Mouse (Mus musculus): ENCODE measurements around the gene Dnajc5.
"Not testable (repeated sequence)": the region's sequence is repeated elsewhere in the genome, so short reads cannot be mapped to it uniquely, and the experiment has no call there.

Gene Dnajc5

DNA sequence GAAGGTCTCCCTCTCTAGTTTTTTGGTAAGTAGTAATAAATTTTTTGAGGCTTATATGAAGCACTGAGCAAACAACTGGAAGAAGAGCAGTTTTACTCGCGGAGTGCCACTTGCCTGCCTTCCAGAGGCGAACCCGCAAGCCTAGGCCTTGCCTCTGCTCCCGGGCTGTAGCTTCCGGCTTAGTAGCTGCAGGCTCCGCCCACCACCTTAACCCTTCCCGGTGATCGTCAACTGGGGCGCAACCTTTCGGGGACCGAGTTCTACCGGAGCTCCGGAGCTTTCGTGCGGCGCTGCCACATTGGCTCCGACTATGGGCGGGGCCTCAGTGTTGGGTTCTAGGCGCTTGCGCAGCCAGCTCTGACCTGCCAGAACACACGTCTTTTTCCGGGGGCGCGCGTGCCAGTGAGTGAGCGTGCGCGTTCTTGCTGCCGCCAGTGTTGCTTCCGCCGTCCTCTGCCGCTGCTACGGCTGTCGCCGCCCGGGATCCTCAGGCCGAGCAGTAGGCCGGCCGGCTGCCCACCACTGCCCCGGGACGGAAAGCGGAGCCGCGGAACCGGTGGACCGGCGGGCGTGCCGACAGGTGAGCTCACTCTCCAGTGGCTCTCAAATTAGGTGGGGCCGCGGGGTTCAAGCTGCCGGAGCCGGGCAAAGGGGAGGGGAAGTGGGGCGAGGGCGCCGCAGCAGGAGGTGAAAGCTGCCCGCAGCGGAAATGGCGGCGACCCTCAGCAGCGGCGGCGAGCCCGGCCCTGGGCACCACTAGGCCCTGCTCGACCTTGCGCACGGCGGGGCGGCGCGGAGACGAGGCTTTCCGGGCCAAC, at the start of gene Dnajc5:
TSS of gene Dnajc5 (plus strand) at position 368 of the 818 bp plus-strand sequence.
- DNase-seq = peak; percentile 99

DNA sequence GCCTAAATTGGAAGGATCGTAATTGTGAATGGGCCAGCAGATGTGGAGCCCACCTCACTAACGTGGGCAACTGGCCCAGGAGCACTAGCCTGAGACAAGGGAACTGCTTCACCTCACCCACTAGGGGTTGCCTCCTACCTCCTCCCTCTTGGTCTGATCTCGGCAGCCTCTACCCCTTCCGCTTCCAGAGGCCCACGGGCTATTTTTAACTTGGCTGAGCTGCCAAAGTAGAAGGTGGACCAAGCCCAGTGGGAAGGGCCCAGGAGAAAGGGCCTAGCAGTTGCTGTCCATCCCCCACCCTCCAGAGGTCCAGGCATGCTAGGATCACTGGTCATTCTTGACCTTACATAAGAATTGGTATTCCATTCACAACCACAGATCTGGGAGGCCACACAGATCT, 49.0 kb upstream of the Dnajc5 start:
- DNase-seq = peak; percentile 61 to 75

DNA sequence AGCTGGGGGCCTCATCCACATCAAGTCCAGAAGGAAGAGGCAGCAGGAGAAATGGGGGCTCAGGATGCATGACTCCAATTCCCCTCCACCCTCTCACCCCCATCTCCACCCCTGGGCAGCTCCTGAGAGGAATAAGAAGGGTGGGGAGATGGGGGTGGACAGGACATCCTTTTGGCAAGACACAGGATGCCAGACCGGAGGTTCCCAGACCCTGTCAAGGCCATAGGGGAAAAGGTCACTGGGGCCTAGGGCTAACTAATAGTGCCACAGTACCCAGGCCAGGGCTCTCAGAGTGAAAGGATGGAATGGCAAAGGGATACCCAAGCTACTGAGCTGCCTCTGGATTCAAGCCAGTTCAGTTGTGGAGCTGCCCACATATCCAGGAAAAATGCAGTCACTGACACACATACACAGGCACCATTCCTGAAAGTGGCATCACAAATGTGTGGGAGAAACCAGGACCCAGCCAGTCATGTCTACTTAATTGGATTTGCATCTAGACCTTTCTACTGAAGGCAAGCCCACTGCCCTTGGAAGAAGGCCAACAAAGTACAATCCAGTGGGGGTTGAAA, 47.9 kb upstream of the Dnajc5 start:
- DNase-seq = peak in 1 of 2 experiments; percentile 47

DNA sequence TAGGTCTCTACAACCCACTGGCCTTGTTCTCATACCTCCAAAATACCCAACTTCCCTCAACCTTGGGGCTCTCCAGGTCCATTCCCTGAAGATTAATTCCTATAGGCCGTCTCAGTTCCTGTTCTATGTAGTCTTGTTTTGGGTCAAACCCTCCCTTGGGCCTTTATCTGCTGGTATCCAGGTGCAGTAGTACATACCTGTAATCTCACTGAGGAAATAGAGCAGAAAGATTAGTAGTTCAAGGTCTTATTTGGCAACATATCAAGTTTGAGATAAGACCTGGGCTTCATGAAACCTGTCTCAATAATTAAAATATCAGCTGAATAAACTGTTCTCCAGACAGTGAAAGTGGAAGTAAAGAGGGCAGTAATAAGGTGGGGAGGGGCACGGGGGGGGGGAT, 37.2 kb upstream of the Dnajc5 start:
- DNase-seq = no peak

DNA sequence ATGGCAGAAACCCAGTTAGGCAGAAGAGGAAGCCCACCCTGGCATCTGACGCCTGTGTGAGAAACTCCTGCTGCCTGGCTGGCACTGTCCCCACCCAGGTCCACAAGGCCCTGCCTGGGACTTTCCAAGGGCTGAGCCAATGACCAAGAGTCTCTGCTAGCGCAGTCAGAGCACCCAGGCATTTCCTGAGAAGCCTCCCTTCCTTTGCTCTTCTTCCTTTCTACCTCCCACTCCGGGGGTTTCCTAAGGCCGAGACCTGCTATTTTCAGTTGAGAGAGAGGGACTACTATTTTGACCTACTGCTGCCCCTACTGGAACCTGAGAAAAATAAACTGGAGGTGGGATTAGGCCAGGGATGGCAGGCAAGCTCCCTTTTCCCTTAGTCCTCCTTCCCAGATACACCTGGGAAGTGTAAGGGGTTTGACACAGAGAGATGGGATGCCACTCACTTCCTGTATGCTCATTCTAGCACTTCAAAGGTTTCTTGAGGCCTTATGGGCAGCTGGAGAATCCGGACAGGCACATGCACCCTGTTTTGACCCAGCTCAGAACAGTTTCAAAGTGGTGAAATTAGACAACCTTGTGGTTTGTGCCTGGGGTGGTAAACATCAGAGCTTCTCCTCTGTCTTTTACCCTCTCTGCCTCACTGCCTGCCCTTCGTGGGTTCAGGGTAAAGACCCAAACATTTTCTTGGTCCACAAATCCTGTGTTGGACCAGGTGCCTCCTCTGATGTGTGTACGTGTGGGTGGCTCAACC, 36.5 kb upstream of the Dnajc5 start:
- peak; percentile 55 to 56 for DNase-seq

DNA sequence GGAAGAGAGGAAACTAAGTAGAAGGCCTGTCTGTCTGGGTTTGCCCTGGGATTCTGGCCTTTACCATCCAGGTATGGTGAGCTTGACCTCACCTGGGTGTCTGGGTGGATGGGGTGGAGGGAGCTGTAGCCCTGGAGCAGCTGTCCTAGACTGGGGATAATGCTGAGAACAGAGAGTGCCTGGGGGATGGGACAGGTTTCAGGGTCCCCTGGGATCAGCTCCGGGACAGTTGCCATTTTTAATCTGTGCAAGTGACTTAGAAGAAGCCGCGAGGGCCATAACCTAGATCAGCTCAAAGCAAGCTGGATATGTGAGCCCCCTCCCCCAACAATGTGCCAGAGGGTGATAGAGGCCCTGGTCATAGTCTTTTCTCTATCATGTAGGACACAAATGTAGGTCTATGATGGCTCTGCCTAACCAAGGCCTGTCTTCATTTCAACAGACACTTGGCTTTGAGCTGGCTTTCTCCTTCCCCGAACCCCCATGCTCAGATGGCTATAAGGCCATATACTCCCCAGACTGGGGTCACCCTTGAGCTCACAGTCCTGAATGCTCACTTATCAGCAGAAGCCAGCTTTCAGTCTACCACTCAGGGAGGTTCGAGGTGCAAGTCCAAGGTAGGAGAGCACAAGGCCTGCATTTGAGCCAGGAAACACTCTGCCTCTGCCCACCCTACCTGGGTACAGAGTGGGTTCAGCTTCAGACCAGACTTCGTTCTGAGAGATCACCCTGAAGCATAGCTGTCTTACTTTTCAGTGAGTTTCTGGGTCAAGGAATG, 35.6 kb upstream of the Dnajc5 start:
- DNase-seq = no peak

DNA sequence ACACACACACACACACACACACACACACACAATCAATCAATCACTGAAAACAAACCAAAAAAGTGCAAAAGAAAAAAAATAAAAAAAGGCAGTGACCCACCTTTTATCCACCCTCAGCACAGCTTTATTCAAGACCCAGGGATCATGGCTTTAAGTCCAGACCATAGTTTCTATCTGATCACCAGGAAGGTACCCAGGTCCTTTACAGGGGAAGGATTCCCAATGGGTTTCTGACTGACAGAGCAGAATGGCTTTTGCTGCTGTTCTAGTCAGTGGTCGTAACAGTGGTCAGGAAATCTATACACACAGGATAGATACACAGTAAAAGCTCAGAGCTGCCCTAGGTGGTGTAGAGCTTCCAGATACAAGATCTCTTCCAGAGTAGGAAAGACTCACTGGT, 34.5 kb upstream of the Dnajc5 start:
- no peak for DNase-seq

DNA sequence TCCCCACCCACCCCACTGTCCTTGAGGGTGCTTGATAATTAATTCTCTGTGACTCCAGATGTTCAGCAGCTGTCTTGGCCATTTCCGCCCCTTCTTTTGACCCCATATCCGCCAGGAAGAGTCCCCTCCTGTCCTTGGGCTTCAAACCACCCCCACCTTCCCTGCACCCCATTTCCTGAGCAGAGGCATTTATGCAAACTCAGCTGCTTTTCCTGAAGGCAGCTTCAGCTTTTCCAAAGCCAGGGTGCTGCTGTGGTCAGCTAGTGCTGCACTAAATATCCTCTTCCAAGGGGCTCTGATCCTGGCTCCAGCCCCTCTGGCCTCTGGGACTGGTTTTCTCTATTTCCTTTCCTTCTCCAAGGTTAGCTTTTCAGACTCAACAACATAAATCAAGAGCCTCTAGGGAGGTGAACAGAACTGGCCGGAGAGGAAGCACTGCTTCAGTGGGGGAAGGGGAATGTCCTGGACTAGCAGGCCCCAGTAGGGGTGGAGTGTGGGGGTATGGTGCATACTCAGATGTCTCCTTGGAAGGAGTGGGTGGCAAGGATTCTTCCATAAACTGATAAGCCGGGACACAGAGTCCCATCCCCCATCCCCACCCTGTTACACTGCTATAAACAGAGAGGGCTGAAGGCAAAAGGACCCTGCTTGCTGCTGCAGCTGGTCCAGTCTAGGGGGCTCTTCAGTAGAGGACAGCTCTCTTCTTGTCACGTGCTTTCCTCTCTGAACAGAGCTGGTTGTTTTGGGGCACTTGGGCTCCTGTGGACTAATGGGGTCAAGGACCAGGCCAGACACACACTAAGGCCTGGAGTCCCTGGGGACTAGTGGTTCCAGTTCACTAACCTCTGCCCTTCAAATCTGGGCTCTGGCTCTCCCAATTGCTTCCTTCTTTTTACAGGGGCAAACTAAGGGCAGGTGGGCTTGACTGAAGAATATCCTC, 32.7 kb upstream of the Dnajc5 start:
- DNase-seq = peak; percentile 61 to 79

DNA sequence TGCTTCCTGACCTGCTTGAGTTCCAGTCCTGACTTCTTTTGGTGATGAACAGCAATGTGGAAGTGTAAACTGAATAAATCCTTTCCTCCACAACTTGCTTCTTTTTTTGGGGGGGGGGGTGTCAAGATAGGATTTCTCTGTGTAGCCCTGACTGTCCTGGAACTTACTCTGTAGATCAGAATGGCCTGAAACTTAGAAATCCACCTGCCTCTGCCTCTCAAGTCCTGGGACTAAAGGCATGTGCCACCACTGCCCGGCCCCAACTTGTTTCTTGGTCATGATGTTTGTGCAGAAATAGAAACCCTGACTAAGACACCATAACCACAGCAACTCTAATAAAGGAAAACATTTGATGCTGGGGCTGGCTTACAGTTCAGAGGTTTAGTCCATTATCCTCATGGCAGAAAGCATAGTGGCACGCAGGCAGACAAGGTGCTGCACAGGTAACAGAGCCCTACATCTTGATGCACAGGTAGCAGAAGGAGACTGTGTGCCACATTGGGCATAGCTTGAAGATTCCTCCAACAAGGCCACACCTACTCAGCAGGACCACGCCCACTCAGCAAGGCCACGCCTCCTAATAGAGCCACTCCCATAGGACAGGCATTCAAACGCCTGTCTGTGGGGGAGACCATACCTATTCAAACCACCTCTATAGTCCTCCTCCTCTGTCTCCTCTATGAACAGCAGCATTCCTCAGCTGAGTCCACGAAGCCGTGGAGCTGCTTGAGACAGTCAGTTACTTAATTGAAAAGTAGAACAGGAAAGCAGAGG, 28.7 kb upstream of the Dnajc5 start:
- peak; percentile 26 to 52 for DNase-seq

DNA sequence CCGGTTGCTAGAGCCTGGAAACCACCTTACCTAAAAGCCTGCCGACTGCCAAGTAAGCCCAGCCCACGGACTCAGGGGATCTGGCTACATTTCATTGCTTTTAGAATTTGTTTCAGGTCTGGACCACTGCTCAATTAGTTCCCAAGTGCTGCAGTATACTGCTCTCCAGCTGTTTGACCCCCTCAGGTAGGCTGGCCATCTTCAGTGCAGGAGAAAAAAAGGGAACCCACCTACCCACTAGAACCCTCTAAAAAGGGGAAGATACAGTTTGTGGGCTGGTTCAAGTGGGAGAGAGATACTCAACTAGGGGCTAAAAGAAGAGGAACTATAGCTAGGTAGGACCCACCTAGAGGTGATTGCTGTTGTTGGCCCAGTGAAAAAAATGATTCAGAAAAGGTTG, 28.1 kb upstream of the Dnajc5 start:
- no peak for DNase-seq

DNA sequence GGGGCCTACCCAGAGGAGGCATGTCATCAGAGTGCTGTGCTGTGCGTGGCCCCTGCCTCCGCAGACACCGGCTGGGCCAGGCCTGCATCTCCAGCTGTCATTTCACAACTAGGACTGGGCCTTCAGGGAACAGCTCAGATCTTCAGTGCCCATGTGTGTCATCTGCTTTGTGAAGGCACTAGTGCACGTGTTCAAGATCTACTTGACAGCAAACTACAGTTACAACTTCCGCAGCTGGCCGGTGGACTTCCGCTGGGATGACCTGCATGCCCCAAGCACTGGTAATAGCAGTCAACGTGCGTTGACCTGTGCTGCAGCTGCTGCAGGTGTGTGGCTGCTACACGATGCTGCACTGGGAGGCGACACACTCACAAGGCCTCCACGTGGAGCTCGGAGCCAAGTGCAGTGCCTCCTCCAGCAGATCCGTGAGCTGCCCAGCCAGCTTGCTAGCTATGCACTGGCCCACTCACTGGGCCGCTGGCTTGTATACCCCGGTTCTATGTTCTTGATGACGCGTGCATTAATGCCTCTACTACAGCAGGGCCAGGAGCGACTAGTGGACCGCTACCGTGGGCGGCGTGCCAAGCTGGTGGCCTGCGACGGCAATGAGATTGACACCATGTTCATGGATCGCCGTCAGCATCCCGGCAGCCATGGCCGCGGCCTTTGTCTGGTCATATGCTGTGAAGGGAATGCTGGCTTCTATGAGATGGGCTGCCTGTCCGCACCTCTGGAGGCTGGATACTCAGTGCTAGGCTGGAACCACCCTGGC, 26.9 kb upstream of the Dnajc5 start, which contains the start of gene Abhd16b:
TSS of gene Abhd16b (plus strand) at position 51 of the 772 bp plus-strand sequence.
- no peak for DNase-seq

DNA sequence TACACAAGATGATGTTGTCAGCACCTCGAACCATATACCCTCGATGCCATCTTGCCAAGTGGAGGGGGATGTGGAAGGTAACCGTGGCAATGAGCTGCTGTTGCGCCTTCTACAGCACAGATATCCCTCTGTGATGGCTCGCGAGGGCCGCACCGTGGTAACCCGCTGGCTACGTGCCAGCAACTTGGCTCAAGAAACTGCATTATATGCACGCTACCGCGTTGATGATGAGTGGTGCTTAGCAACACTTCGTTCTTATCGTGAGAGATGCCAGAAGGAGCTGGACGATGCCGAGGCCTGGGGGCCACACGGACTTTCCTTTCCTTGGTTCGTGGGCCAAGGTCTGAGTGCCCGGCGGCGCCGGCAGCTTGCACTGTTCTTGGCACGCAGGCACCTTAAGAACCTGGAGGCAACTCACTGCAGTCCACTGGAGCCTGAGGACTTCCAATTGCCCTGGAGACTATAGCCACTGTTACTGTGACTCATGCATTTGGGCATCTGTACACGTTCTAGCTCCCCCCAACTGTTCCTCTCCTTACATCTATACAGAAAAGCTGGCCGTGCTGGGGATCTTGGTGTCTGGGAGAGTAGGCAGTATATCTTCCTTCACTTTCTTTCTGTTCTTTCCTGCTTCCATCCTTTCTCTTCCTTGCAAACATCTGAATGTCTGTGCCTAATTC, 25.9 kb upstream of the Dnajc5 start:
- no peak for DNase-seq

DNA sequence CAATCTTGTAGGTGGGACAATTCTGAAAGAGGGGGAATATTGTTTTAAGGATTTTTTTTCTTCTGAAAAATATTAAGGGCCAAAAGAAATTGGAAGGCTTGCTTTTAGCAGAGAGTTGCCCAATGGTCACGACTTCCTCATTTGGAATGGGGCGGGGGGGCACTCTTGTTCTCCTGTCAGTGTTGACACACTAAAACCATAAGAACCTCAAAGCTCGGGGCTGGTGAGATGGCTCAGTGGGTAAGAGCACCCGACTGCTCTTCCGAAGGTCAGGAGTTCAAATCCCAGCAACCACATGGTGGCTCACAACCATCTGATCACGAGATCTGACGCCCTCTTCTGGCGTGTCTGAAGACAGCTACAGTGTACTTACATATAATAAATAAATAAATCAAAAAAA, 24.4 kb upstream of the Dnajc5 start:
- not testable (repeated sequence) for DNase-seq

DNA sequence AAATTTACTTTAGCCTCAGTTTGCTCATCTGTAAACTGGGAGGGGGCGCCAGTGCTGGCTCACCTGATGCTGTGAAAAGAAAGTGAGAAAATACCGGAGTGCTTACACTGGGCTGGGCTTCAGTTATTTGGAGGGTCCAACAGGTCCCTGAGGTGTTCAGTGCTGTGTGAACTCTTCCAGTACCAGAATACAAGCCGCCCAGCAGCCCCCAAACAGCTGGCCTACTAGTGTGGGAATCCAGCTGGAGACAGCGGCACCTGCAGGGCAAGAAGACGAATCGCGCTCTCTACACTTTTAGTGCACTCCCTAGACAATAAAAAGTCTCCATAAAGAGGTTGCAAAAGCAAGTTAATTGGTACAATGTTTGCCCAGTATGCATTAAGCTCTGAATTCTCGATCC, 24.0 kb upstream of the Dnajc5 start:
- peak; percentile 65 to 66 for DNase-seq

DNA sequence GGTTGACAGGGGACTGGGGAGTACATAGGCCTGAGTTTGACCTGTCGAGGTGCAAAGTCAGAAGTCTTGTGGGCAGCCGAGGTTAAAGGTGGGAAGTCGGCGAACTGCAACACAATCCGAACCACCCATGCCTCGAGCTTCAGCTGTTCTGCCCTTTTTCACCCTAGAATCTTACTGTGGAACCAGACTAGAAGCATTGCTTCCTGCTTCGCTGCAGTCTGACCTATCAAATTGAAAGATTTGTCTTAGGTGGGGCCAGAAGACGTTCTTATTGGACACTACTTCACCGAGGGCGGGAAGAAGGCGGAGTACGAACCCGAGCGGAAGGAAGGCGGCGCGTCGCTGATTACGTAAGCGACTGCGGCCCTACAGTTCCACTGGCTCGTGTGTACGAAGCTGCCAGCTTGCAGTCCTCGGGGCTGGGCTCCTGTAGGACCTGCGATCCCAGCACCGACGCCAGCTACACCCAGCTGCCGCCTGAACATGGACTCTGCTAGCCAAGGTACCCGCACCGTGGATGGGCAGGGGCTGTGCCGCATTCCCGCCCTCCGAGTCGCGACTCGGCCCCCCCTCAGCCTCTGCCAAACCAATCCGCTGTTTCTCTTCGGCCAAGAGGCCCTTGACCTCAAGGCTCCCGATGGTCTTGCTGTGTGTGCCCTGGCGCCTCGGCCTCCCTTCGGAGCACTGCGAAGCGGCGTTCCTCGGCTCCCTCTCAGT, 23.3 kb upstream of the Dnajc5 start, which contains the start of gene Tpd52l2:
TSS of gene Tpd52l2 (plus strand) at position 312 of the 717 bp plus-strand sequence.
- DNase-seq = peak; percentile 94 to 95

DNA sequence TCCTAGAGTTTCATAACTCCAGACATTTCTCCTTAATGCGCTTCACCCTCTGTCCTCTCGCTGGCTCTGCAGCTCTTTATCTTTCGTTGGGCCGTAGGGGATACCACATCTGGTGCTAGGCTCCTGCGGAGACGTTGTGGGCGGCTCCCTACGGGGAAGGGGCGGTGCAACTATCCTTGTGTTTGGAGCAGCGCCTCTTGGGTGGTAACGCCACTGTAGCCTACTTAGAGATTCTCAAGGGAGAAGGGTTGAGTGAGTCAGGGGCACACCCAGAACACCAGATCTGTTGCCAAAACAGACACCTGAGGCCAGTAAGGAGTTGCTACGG, 22.8 kb upstream of the Dnajc5 start:
- DNase-seq = peak; percentile 61 to 75

DNA sequence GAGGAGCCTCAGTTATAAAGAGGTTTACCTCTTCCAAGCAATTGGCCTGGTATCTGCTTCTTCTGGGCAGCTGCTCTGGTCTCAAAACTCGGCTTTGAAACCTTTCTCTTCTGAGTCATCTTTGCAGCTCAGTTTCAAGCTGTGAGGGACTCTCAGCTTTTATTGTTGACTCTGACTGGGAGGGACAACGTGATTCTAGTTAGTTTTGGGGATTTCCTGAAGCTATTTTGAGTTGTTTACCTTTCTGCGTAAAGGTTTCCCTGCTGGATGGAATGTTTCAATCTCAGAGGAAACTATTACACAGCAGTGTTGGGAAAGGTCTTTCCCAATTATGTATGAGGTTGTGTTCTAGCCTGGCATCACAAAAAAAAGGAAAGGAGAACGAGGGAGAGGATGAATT, 21.6 kb upstream of the Dnajc5 start:
- no peak for DNase-seq

DNA sequence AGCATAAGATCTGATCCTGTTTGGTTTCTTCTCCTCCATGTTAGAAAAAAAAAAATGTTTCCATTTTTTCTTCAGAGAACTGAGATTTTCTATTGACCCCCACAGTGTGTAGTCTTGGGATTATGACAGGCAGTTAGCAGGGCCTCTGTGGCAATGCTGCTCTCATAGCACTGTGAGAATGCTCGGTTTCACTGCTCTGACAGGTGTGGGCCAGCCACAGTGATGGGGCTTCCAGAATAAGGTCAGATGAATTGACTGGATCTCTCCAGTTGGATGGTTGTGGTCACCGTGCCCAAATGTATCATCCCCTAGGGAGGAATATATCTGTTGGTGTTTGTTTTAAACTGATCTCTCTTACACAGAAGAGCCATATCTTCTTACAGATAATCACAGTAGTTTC, 11.1 kb upstream of the Dnajc5 start:
- DNase-seq = no peak

DNA sequence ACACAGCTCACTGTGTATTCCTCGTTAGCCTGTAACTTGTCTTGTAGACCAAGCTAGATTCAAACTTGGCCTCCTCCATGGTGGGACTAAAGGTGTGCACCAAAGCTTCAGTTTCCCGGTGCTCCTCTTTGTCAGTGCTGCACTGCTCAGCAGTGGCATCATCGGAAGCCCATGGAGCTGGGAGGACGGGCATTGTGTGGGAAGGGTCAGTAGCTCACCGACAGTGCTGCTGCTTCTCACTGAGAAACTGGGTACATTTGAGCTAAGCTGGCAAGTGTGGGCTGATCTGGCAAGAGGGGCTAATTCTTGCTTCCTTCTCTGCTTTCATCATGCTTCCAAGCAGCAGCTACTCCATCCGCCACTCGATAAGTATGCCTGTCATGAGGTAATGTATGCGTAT, 9.1 kb upstream of the Dnajc5 start:
- DNase-seq = no peak
